Mouse (Mus musculus): ENCODE data around the gene Msln. TPM values are rescaled to one million over a fixed set of nuclear protein-coding genes. Genes with fewer than 3 reads are reported as not detected.

Msln gene
- total and polyA plus RNA-seq, 3 experiments, result not detected

DNA sequence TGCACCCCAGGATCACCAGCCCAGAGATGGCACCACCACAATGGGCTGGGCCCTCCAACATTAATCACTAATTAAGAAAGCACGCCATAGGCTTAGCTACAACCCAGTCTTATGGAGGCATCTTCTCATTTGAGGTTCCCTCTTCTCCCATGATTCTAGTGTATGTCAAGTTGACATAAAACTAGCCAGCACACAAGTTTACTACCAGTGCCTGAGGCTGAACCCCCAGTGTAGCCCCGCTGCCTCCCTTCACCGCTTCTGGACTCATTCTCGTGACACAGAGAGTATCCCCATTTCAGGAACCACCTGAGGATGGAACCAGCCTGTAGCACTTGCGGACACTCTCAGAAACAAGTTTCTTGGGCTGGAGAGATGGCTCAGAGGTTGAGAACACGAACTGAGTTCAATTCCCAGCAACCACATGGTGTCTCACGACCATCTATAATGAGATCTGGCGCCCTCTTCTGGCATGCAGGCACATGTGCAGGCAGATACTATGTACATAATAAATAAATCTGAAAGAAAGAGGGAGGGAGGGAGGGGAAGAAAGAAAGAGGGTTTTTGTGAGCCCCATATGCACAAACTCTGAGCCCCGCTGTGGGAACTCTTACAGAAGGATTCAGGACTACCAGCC lies 53.2 kb downstream of the Msln start:
- no peak for DNase-seq (ENCODE audit: extremely low read depth)
- Histone ChIP-seq H3K4me3 (replicated peaks in 1 of 3; ENCODE audit: low read depth in 2 of 3, low read length in 2 of 3, poor library complexity in 1 of 3) (no peak overlapping the region), H3K9me3 (replicated peaks; ENCODE audit: low read length) (no peaks in the 10 kb centered on the region), H3K27me3 (replicated peaks) (peaks cover 52% of the 10 kb centered on the region), H3K9ac (ENCODE audit: insufficient read depth, low read depth) (no peak overlapping the region), H3K36me3 (replicated peaks in 1 of 2; ENCODE audit: control insufficient read depth in 1 of 2, insufficient read depth in 1 of 2, low read length in 1 of 2) (no peaks in the 10 kb centered on the region), H3K4me2 (ENCODE audit: insufficient read depth, low read depth, poor library complexity, severe bottlenecking) (no peak overlapping the region), H3K27ac (ENCODE audit: insufficient read depth, low read depth) (no peak overlapping the region), H3K4me1 (ENCODE audit: control insufficient read depth in 1 of 2, insufficient read depth in 2 of 2) (no peaks in the 10 kb centered on the region), H3K79me2 (replicated peaks; ENCODE audit: control insufficient read depth, extremely low read depth, insufficient read depth, poor library complexity, severe bottlenecking) (no peaks in the 10 kb centered on the region)
- dilution Hi-C loops (cut with MboI; ENCODE audit: extremely low pct_ligation_motif_present, extremely low pct_unique_long_range_greater_than_20kb, low sequenced_read_pairs), result no loop called here
- in situ Hi-C loops (cut with MboI; ENCODE audit: low pct_ligation_motif_present, low pct_unique_long_range_greater_than_20kb, low sequenced_read_pairs), result no loop called here
- TF ChIP-seq TBP (conservative IDR thresholded peaks at IDR 0.05; ENCODE audit: low read depth, low read length), result no peak
- no peak for TF ChIP-seq SIN3A (IDR thresholded peaks at IDR 0.05; ENCODE audit: low read length)
- no peak for TF ChIP-seq RCOR1 (conservative IDR thresholded peaks at IDR 0.05; ENCODE audit: low read depth, low read length)
- TF ChIP-seq ZNF384 (IDR thresholded peaks at IDR 0.05; ENCODE audit: low read depth, low read length), result no peak
- no peak for TF ChIP-seq MEF2A (IDR thresholded peaks at IDR 0.05; ENCODE audit: borderline replicate concordance, low read depth, low read length)
- TF ChIP-seq NRF1 (IDR thresholded peaks at IDR 0.05; ENCODE audit: low read depth, low read length), result no peak
- TF ChIP-seq ELF1 (IDR thresholded peaks at IDR 0.05; ENCODE audit: low read depth, low read length), result no peak
- TF ChIP-seq MAZ (IDR thresholded peaks at IDR 0.05; ENCODE audit: low read depth, low read length), result no peak
- TF ChIP-seq GABPA (IDR thresholded peaks at IDR 0.05; ENCODE audit: insufficient replicate concordance, low read depth, low read length), result no peak
- TF ChIP-seq BHLHE40 (IDR thresholded peaks at IDR 0.05; ENCODE audit: low read depth, low read length), result no peak
- no peak for TF ChIP-seq USF2 (conservative IDR thresholded peaks at IDR 0.05; ENCODE audit: low read depth, low read length)
- no peak for TF ChIP-seq ZKSCAN1 (IDR thresholded peaks at IDR 0.05; ENCODE audit: borderline replicate concordance, low read depth, low read length)
- TF ChIP-seq ZC3H11A (IDR thresholded peaks at IDR 0.05; ENCODE audit: low read depth, low read length), result no peak
- TF ChIP-seq SMC3 (IDR thresholded peaks at IDR 0.05; ENCODE audit: low read depth, low read length), result peak; percentile 32
- no peak for TF ChIP-seq KAT2A (IDR thresholded peaks at IDR 0.05; ENCODE audit: insufficient replicate concordance, low read length)
- TF ChIP-seq ZMIZ1 (IDR thresholded peaks at IDR 0.05; ENCODE audit: low read depth, low read length), result no peak
- no peak for TF ChIP-seq MAFK (IDR thresholded peaks at IDR 0.05; ENCODE audit: insufficient replicate concordance, low read length)
- no peak for TF ChIP-seq JUN (IDR thresholded peaks at IDR 0.05; ENCODE audit: insufficient read depth, low read depth, low read length)
- no peak for TF ChIP-seq PAX5 (IDR thresholded peaks at IDR 0.05; ENCODE audit: low read length)
- TF ChIP-seq POLR2AphosphoS2 (IDR thresholded peaks at IDR 0.05; ENCODE audit: low read depth, low read length), result no peak
- TF ChIP-seq CTCF (conservative IDR thresholded peaks at IDR 0.05 in 1 of 2, IDR thresholded peaks at IDR 0.05 in 1 of 2; ENCODE audit: low read depth in 2 of 2, low read length in 2 of 2), result peak; percentile 17 to 65; a peak in 2 of 4 replicates
- TF ChIP-seq USF1 (IDR thresholded peaks at IDR 0.05; ENCODE audit: low read depth, low read length), result no peak
- TF ChIP-seq UBTF (IDR thresholded peaks at IDR 0.05; ENCODE audit: low read depth, low read length), result no peak
- no peak for TF ChIP-seq HCFC1 (IDR thresholded peaks at IDR 0.05; ENCODE audit: low read depth, low read length)
- no peak for TF ChIP-seq JUND (conservative IDR thresholded peaks at IDR 0.05; ENCODE audit: low read depth, low read length)
- peak; percentile 79 for TF ChIP-seq MYC (IDR thresholded peaks at IDR 0.05; ENCODE audit: low read depth, low read length)
- TF ChIP-seq RAD21 (IDR thresholded peaks at IDR 0.05; ENCODE audit: low read depth, low read length), result peak; percentile 29
- TF ChIP-seq POLR2A (IDR thresholded peaks at IDR 0.05; ENCODE audit: low read depth, low read length), result no peak
- TF ChIP-seq MAX (IDR thresholded peaks at IDR 0.05; ENCODE audit: low read length), result 0 out of 2 replicates have a peak, but pooled peaks have one; percentile 26

Other genes with a start within 250 kb of the Msln start
Only the 20 nearest of the 28 such genes appear.
- gene Gng13, start 37.2 kb downstream of the Msln start, total RNA-seq (2012; rRNA removed), result 2.9 and 3.4 TPM in 2 replicates
- gene Gng13, start 37.2 kb downstream of the Msln start, total RNA-seq (2014; rRNA removed), result not detected in 2 replicates
- gene Gng13, start 37.2 kb downstream of the Msln start, polyA plus RNA-seq (2012; ENCODE audit: insufficient read length, low read depth), result 1.3 and 1.9 TPM in 2 replicates
- gene Chtf18, start 27.0 kb downstream of the Msln start, total RNA-seq (2012; rRNA removed), result 24.8 and 34.5 TPM in 2 replicates
- 11.9 and 14.5 TPM in 2 replicates for gene Chtf18, start 27.0 kb downstream of the Msln start, total RNA-seq (2014; rRNA removed)
- gene Chtf18, start 27.0 kb downstream of the Msln start, polyA plus RNA-seq (2012; ENCODE audit: insufficient read length, low read depth), result 38.2 and 49.9 TPM in 2 replicates
- 5.8 and 7.2 TPM in 2 replicates for gene Rpusd1, start 26.7 kb downstream of the Msln start, total RNA-seq (2012; rRNA removed)
- gene Rpusd1, start 26.7 kb downstream of the Msln start, total RNA-seq (2014; rRNA removed), result 4.4 and 5.6 TPM in 2 replicates
- gene Rpusd1, start 26.7 kb downstream of the Msln start, polyA plus RNA-seq (2012; ENCODE audit: insufficient read length, low read depth), result 11.7 and 13.8 TPM in 2 replicates
- not detected in 2 replicates for gene Mslnl, start 18.3 kb downstream of the Msln start, total RNA-seq (2012; rRNA removed)
- gene Mslnl, start 18.3 kb downstream of the Msln start, total RNA-seq (2014; rRNA removed), result not detected in 2 replicates
- not detected in 2 replicates for gene Mslnl, start 18.3 kb downstream of the Msln start, polyA plus RNA-seq (2012; ENCODE audit: insufficient read length, low read depth)
- gene Narfl, start 19.4 kb upstream of the Msln start, total RNA-seq (2012; rRNA removed), result 22.0 and 23.4 TPM in 2 replicates
- gene Narfl, start 19.4 kb upstream of the Msln start, total RNA-seq (2014; rRNA removed), result 16.5 and 17.0 TPM in 2 replicates
- gene Narfl, start 19.4 kb upstream of the Msln start, polyA plus RNA-seq (2012; ENCODE audit: insufficient read length, low read depth), result 12.1 and 13.3 TPM in 2 replicates
- gene Haghl, start 31.3 kb upstream of the Msln start, total RNA-seq (2012; rRNA removed), result 14.5 and 16.0 TPM in 2 replicates
- gene Haghl, start 31.3 kb upstream of the Msln start, total RNA-seq (2014; rRNA removed), result 7.3 and 7.4 TPM in 2 replicates
- gene Haghl, start 31.3 kb upstream of the Msln start, polyA plus RNA-seq (2012; ENCODE audit: insufficient read length, low read depth), result 7.4 and 7.8 TPM in 2 replicates
- gene Ccdc78, start 32.2 kb upstream of the Msln start, total RNA-seq (2012; rRNA removed), result 0.13 and 0.25 TPM in 2 replicates
- gene Ccdc78, start 32.2 kb upstream of the Msln start, total RNA-seq (2014; rRNA removed), result 0.13 TPM in 1 of 2 replicates, not detected in the other
- 0.40 and 0.49 TPM in 2 replicates for gene Ccdc78, start 32.2 kb upstream of the Msln start, polyA plus RNA-seq (2012; ENCODE audit: insufficient read length, low read depth)
- gene Fam173a, start 38.5 kb upstream of the Msln start, total RNA-seq (2012; rRNA removed), result 55.0 and 68.3 TPM in 2 replicates
- gene Fam173a, start 38.5 kb upstream of the Msln start, total RNA-seq (2014; rRNA removed), result 21.9 and 25.5 TPM in 2 replicates
- gene Fam173a, start 38.5 kb upstream of the Msln start, polyA plus RNA-seq (2012; ENCODE audit: insufficient read length, low read depth), result 25.5 and 27.8 TPM in 2 replicates
- gene AC134908.4, start 41.3 kb upstream of the Msln start, total RNA-seq (2012; rRNA removed), result not detected in 2 replicates
- not detected in 2 replicates for gene AC134908.4, start 41.3 kb upstream of the Msln start, total RNA-seq (2014; rRNA removed)
- gene AC134908.4, start 41.3 kb upstream of the Msln start, polyA plus RNA-seq (2012; ENCODE audit: insufficient read length, low read depth), result not detected in 2 replicates
- gene Metrn, start 42.8 kb upstream of the Msln start, total RNA-seq (2012; rRNA removed), result 49.8 and 50.1 TPM in 2 replicates
- 18.1 and 23.7 TPM in 2 replicates for gene Metrn, start 42.8 kb upstream of the Msln start, total RNA-seq (2014; rRNA removed)
- 16.9 and 17.7 TPM in 2 replicates for gene Metrn, start 42.8 kb upstream of the Msln start, polyA plus RNA-seq (2012; ENCODE audit: insufficient read length, low read depth)
- gene Fbxl16, start 54.7 kb upstream of the Msln start, total RNA-seq (2012; rRNA removed), result not detected in 2 replicates
- not detected in 2 replicates for gene Fbxl16, start 54.7 kb upstream of the Msln start, total RNA-seq (2014; rRNA removed)
- not detected in 2 replicates for gene Fbxl16, start 54.7 kb upstream of the Msln start, polyA plus RNA-seq (2012; ENCODE audit: insufficient read length, low read depth)
- 27.2 and 28.6 TPM in 2 replicates for gene Wdr24, start 69.2 kb upstream of the Msln start, total RNA-seq (2012; rRNA removed)
- gene Wdr24, start 69.2 kb upstream of the Msln start, total RNA-seq (2014; rRNA removed), result 17.3 and 20.9 TPM in 2 replicates
- 16.9 and 20.4 TPM in 2 replicates for gene Wdr24, start 69.2 kb upstream of the Msln start, polyA plus RNA-seq (2012; ENCODE audit: insufficient read length, low read depth)
- 7.7 and 9.3 TPM in 2 replicates for gene Jmjd8, start 74.5 kb upstream of the Msln start, total RNA-seq (2012; rRNA removed)
- gene Jmjd8, start 74.5 kb upstream of the Msln start, total RNA-seq (2014; rRNA removed), result 4.8 and 6.1 TPM in 2 replicates
- gene Jmjd8, start 74.5 kb upstream of the Msln start, polyA plus RNA-seq (2012; ENCODE audit: insufficient read length, low read depth), result 8.3 and 8.5 TPM in 2 replicates
- gene Stub1, start 79.0 kb upstream of the Msln start, total RNA-seq (2012; rRNA removed), result 98.3 and 107 TPM in 2 replicates
- 60.4 and 62.9 TPM in 2 replicates for gene Stub1, start 79.0 kb upstream of the Msln start, total RNA-seq (2014; rRNA removed)
- 84.8 and 87.1 TPM in 2 replicates for gene Stub1, start 79.0 kb upstream of the Msln start, polyA plus RNA-seq (2012; ENCODE audit: insufficient read length, low read depth)
- 1.9 and 2.4 TPM in 2 replicates for gene Rhbdl1, start 82.9 kb upstream of the Msln start, total RNA-seq (2012; rRNA removed)
- not detected in 2 replicates for gene Rhbdl1, start 82.9 kb upstream of the Msln start, total RNA-seq (2014; rRNA removed)
- 2.8 and 4.6 TPM in 2 replicates for gene Rhbdl1, start 82.9 kb upstream of the Msln start, polyA plus RNA-seq (2012; ENCODE audit: insufficient read length, low read depth)
- 3.1 and 3.8 TPM in 2 replicates for gene Gm20683, start 87.4 kb upstream of the Msln start, total RNA-seq (2012; rRNA removed)
- 0.96 and 1.3 TPM in 2 replicates for gene Gm20683, start 87.4 kb upstream of the Msln start, total RNA-seq (2014; rRNA removed)
- gene Gm20683, start 87.4 kb upstream of the Msln start, polyA plus RNA-seq (2012; ENCODE audit: insufficient read length, low read depth), result 1.4 and 4.8 TPM in 2 replicates
- 16.2 and 26.1 TPM in 2 replicates for gene Rhot2, start 90.5 kb upstream of the Msln start, total RNA-seq (2012; rRNA removed)
- gene Rhot2, start 90.5 kb upstream of the Msln start, total RNA-seq (2014; rRNA removed), result 17.3 and 19.5 TPM in 2 replicates
- 33.8 and 51.5 TPM in 2 replicates for gene Rhot2, start 90.5 kb upstream of the Msln start, polyA plus RNA-seq (2012; ENCODE audit: insufficient read length, low read depth)
- 31.9 and 38.0 TPM in 2 replicates for gene Wdr90, start 107.1 kb upstream of the Msln start, total RNA-seq (2012; rRNA removed)
- gene Wdr90, start 107.1 kb upstream of the Msln start, total RNA-seq (2014; rRNA removed), result 16.0 and 17.5 TPM in 2 replicates
- gene Wdr90, start 107.1 kb upstream of the Msln start, polyA plus RNA-seq (2012; ENCODE audit: insufficient read length, low read depth), result 19.9 and 23.8 TPM in 2 replicates
- 16.1 and 16.5 TPM in 2 replicates for gene Mcrip2, start 114.4 kb upstream of the Msln start, total RNA-seq (2012; rRNA removed)
- 0.82 and 1.4 TPM in 2 replicates for gene Mcrip2, start 114.4 kb upstream of the Msln start, total RNA-seq (2014; rRNA removed)
- 1.7 and 2.2 TPM in 2 replicates for gene Mcrip2, start 114.4 kb upstream of the Msln start, polyA plus RNA-seq (2012; ENCODE audit: insufficient read length, low read depth)
- 43.6 and 52.5 TPM in 2 replicates for gene Mettl26, start 120.7 kb upstream of the Msln start, total RNA-seq (2012; rRNA removed)
- gene Mettl26, start 120.7 kb upstream of the Msln start, total RNA-seq (2014; rRNA removed), result 31.9 and 33.0 TPM in 2 replicates
- 29.8 and 32.0 TPM in 2 replicates for gene Mettl26, start 120.7 kb upstream of the Msln start, polyA plus RNA-seq (2012; ENCODE audit: insufficient read length, low read depth)

All from CH12.LX (cell line).